Mouse (Mus musculus) spleen, adult 2 months (tissue): ENCODE measurements around the gene Map3k4.

Source experiments
- CTCF ChIP-seq: fragments of 200-500 bp; IDR thresholded peaks from 2 replicates; pipeline ENCODE4 v1.5.1; 2011; ENCODE audit warnings: mild to moderate bottlenecking, inconsistent platforms; ENCODE audit not compliant: insufficient read depth, insufficient read length, insufficient replicate concordance; ENCODE audit errors: extremely low read depth
- POLR2A ChIP-seq: fragments of 200-500 bp; IDR thresholded peaks from 2 replicates; pipeline ENCODE4 v1.6.1; 2011; ENCODE audit warnings: low read depth, low read length, inconsistent platforms

- TF ChIP-seq POLR2A (no peak), CTCF (no peak)
These were observed 132.7 kb downstream of the Map3k4 start for GRCm38 (mm10) chr17:12185855-12186254.
